Mouse (Mus musculus): ENCODE results near the gene Nfatc3.

DNA sequence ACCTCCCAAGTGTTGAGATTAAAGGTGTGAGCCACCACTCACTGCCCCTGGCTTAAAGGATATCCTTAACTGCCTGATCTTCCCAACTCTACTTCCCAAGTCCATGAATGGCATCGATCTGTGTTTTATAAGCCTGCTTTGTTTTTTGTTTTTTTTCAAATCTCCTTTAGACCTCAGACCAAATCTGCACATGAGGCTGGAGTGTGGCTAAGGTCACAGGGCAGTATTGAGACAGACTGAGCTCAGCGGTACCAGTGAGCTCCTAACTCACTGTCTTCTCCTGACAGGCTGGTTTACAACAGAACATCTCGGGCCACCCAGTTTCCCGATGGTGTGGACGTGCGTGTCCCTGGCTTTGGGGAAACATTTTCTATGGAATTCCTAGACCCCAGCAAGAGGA lies 101.2 kb downstream of the Nfatc3 start:
- TF ChIP-seq POLR2A (IDR thresholded peaks at IDR 0.05; ENCODE audit: insufficient read length, low read depth) (no peak), CEBPB (IDR thresholded peaks at IDR 0.05; ENCODE audit: insufficient read depth, poor library complexity, severe bottlenecking) (no peak), MAX (IDR thresholded peaks at IDR 0.05; ENCODE audit: low read depth) (no peak), USF1 (IDR thresholded peaks at IDR 0.05; ENCODE audit: low read depth) (no peak), POLR2AphosphoS2 (IDR thresholded peaks at IDR 0.05; ENCODE audit: insufficient read length, low read depth) (no peak), TCF12 (IDR thresholded peaks at IDR 0.05; ENCODE audit: insufficient read depth, poor library complexity, severe bottlenecking) (no peak), E2F4 (IDR thresholded peaks at IDR 0.05; ENCODE audit: insufficient read depth) (no peak), SRF (IDR thresholded peaks at IDR 0.05; ENCODE audit: control insufficient read depth, insufficient read length, low read depth) (no peak), MYOG (IDR thresholded peaks at IDR 0.05; ENCODE audit: control insufficient read depth in 1 of 3, insufficient read depth in 1 of 3, insufficient read length in 2 of 3, low read depth in 2 of 3) (no peak), TCF3 (IDR thresholded peaks at IDR 0.05; ENCODE audit: insufficient read length, low read depth) (no peak), MYOD1 (IDR thresholded peaks at IDR 0.05; ENCODE audit: control insufficient read depth in 1 of 3, insufficient read length in 2 of 3, low read depth in 2 of 3) (no peak)
